Mouse (Mus musculus) cortical plate, adult 2 months (tissue): ENCODE results near the gene Abat.

Source experiments
- CTCF ChIP-seq: fragments of 200-500 bp; IDR thresholded peaks from 2 replicates; pipeline ENCODE4 v1.5.1; 2011; ENCODE audit warnings: mild to moderate bottlenecking, control low read depth, low read length; ENCODE audit not compliant: insufficient read depth; ENCODE audit errors: extremely low read depth
- POLR2A ChIP-seq: fragments of 200-500 bp; IDR thresholded peaks from 2 replicates; pipeline ENCODE4 v1.6.1; 2011; ENCODE audit warnings: mild to moderate bottlenecking, low read length, control low read depth; ENCODE audit not compliant: insufficient read depth; ENCODE audit errors: extremely low read depth

GRCm38 (mm10) chr16:8658349-8658748, 145.1 kb downstream of the Abat start:
- TF ChIP-seq POLR2A (no peak), CTCF (no peak)
